Mouse (Mus musculus): Measurements from ENCODE around the gene Sly.
"Not testable (repeated sequence)": the region's sequence is repeated elsewhere in the genome, so short reads cannot be mapped to it uniquely, and the experiment has no call there.

Gene Sly

DNA sequence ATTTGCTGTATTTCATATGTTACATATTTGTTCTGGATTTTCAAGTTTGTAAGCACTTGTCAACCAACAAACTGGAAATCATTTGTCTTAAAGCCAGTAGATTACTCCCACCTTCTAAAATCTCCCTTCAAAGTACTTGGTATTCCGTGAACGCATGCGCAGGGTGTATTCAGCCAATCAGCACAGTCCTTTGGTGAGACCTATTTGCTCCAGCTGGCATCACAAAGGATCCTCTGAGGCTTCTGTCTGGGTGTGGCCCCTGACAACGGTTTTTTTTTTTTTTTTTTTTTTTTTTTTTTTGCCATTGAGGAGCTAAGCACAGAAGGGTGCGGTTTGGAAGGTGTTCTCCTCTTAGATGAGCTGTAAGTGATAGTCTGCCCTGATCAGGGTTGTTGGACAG lies at the start of gene Sly:
Gene Sly (plus strand): TSS at position 301 of the 400 bp plus-strand sequence.
- not testable (repeated sequence) for DNase-seq (ENCODE audit: low spot score)
